Mouse (Mus musculus) midbrain, embryonic 14.5 days (tissue): ENCODE measurements around the gene Lcp2. TPM values are rescaled to one million over a fixed set of nuclear protein-coding genes. Genes with fewer than 3 reads are reported as not detected.

ENCODE experiments used
- ATAC-seq: fragments of 200-750 bp; cut with Nextera tagmentation; 2 replicates; pipeline ENCODE4 v1.8.0; 2017; ENCODE audit warnings: moderate number of reproducible peaks, moderate library complexity; ENCODE audit not compliant: low FRiP score, low TSS enrichment
- DNase-seq: peaks from one replicate; pipeline ENCODE4 v3.0.0-alpha.2; 2015
- H3K27ac ChIP-seq: fragments of 300-500 bp; sonication (generic); replicated peaks from 2 replicates; pipeline ENCODE4 v1.5.1; 2014; ENCODE audit warnings: mild to moderate bottlenecking, low read depth, low read length, moderate library complexity
- H3K27me3 ChIP-seq: fragments of 300-500 bp; sonication (generic); 2 replicates; pipeline ENCODE4 v1.6.1; 2014; ENCODE audit warnings: low read length, control low read depth, mixed read lengths; ENCODE audit not compliant: control insufficient read depth, insufficient read depth
- H3K36me3 ChIP-seq: fragments of 300-500 bp; sonication (generic); 2 replicates; pipeline ENCODE4 v1.6.1; 2014; ENCODE audit warnings: low read length, control low read depth; ENCODE audit not compliant: control insufficient read depth, insufficient read depth
- H3K4me1 ChIP-seq: fragments of 300-500 bp; sonication (generic); 2 replicates; pipeline ENCODE4 v1.6.1; 2014; ENCODE audit warnings: mild to moderate bottlenecking, antibody characterized with exemption, low read length, control low read depth; ENCODE audit not compliant: control insufficient read depth, insufficient read depth
- H3K4me2 ChIP-seq: fragments of 300-500 bp; sonication (generic); 2 replicates; pipeline ENCODE4 v1.6.1; 2014; ENCODE audit warnings: mild to moderate bottlenecking, low read length, moderate library complexity
- H3K4me3 ChIP-seq: fragments of 300-500 bp; sonication (generic); replicated peaks from 2 replicates; pipeline ENCODE4 v1.5.1; 2014; ENCODE audit warnings: low read depth, low read length
- H3K9ac ChIP-seq: fragments of 300-500 bp; sonication (generic); replicated peaks from 2 replicates; pipeline ENCODE4 v1.6.1; 2014; ENCODE audit warnings: mild to moderate bottlenecking, low read length, moderate library complexity
- H3K9me3 ChIP-seq: fragments of 300-500 bp; sonication (generic); 2 replicates; pipeline ENCODE4 v1.6.1; 2016; ENCODE audit warnings: low read length, control low read depth, mixed read lengths; ENCODE audit not compliant: control insufficient read depth
- WGBS: fragments of 180-500 bp; shearing (Covaris S2); extraction: QIAGEN DNeasy Blood & Tissue Kit; methylation state at CpG from one replicate; pipeline ENCODE4 v1.1.7; 2014; 5-methylcytosine and 5-hydroxymethylcytosine counted together
- polyA plus RNA-seq: library from polyadenylated mRNA; unstranded; fragments of >200 nt; fragmentation: Nextera tagmentation; extraction: Ambion mirVana; gene quantifications from 2 replicates; pipeline ENCODE4 v1.2.1, GENCODE M21; 2014

The Lcp2 gene
- polyA plus RNA-seq, 1 experiment from 2014 or later = 1.9 TPM

GRCm38 (mm10) chr11:34034794-34035193 lies 11.9 kb upstream of the Lcp2 start:
- no peak overlapping the region for H3K9ac ChIP-seq

GRCm38 (mm10) chr11:34035909-34036658 lies 10.6 kb upstream of the Lcp2 start:
- no peaks in the 10 kb centered on the region for H3K9me3 ChIP-seq
- no peaks in the 10 kb centered on the region for H3K27me3 ChIP-seq
- H3K9ac ChIP-seq = no peak overlapping the region
- no peak overlapping the region for H3K4me2 ChIP-seq
- no peak for ATAC-seq
- no peak for DNase-seq
- no peak overlapping the region for H3K4me3 ChIP-seq
- H3K36me3 ChIP-seq = no peaks in the 10 kb centered on the region
- no peaks in the 10 kb centered on the region for H3K4me1 ChIP-seq
- no peak overlapping the region for H3K27ac ChIP-seq
- 85% methylated on average over 5 of the region's 5 CpGs for WGBS

More at GRCm38 (mm10) chr11:34034794-34035193, 11.9 kb upstream of the Lcp2 start:
- H3K4me1 ChIP-seq = no peaks in the 10 kb centered on the region
- no peak overlapping the region for H3K4me2 ChIP-seq
- H3K27me3 ChIP-seq = no peaks in the 10 kb centered on the region
- ATAC-seq (no peak), DNase-seq (no peak)
- no peak overlapping the region for H3K27ac ChIP-seq
- no peaks in the 10 kb centered on the region for H3K9me3 ChIP-seq
- H3K36me3 ChIP-seq = no peaks in the 10 kb centered on the region
- H3K4me3 ChIP-seq = no peak overlapping the region
- 79% methylated on average over 2 of the region's 2 CpGs for WGBS

- Histone ChIP-seq H3K27ac (no peak overlapping the region), H3K9me3 (no peaks in the 10 kb centered on the region), H3K27me3 (no peaks in the 10 kb centered on the region), H3K9ac (no peak overlapping the region), H3K4me2 (no peak overlapping the region), H3K4me3 (no peak overlapping the region), H3K36me3 (no peaks in the 10 kb centered on the region), H3K4me1 (no peaks in the 10 kb centered on the region)
- ATAC-seq (no peak), DNase-seq (no peak)
- 87% methylated on average over 5 of the region's 5 CpGs for WGBS
Measured at GRCm38 (mm10) chr11:34040061-34040460, 6.7 kb upstream of the Lcp2 start.

- H3K9ac ChIP-seq = no peak overlapping the region
- ATAC-seq (no peak), DNase-seq (no peak)
- no peak overlapping the region for H3K4me3 ChIP-seq
- WGBS = 79% methylated on average over 1 of the region's 1 CpGs
- no peak overlapping the region for H3K4me2 ChIP-seq
- no peaks in the 10 kb centered on the region for H3K27me3 ChIP-seq
- H3K4me1 ChIP-seq = no peaks in the 10 kb centered on the region
- no peaks in the 10 kb centered on the region for H3K9me3 ChIP-seq
- no peak overlapping the region for H3K27ac ChIP-seq
- no peaks in the 10 kb centered on the region for H3K36me3 ChIP-seq
Measured at GRCm38 (mm10) chr11:34042808-34043207, 3.9 kb upstream of the Lcp2 start.

- Histone ChIP-seq H3K4me2 (no peak overlapping the region), H3K9ac (no peak overlapping the region), H3K4me3 (no peak overlapping the region), H3K36me3 (no peaks in the 10 kb centered on the region), H3K9me3 (no peaks in the 10 kb centered on the region), H3K4me1 (no peaks in the 10 kb centered on the region), H3K27ac (no peak overlapping the region), H3K27me3 (no peaks in the 10 kb centered on the region)
- 91% methylated on average over 5 of the region's 5 CpGs for WGBS
- DNase-seq = no peak
- ATAC-seq = no peak
Measured at GRCm38 (mm10) chr11:34047542-34047937, 820 bp downstream of the Lcp2 start.

GRCm38 (mm10) chr11:34048375-34049124 lies 1.8 kb downstream of the Lcp2 start:
- Histone ChIP-seq H3K9me3 (no peaks in the 10 kb centered on the region), H3K27ac (no peak overlapping the region), H3K9ac (no peak overlapping the region), H3K4me3 (no peak overlapping the region), H3K4me1 (no peaks in the 10 kb centered on the region), H3K27me3 (no peaks in the 10 kb centered on the region), H3K4me2 (no peak overlapping the region), H3K36me3 (no peaks in the 10 kb centered on the region)
- no peak for ATAC-seq
- WGBS = 93% methylated on average over 8 of the region's 8 CpGs
- no peak for DNase-seq

GRCm38 (mm10) chr11:34049125-34049379 lies 2.3 kb downstream of the Lcp2 start:
- ATAC-seq = no peak
- 89% methylated on average over 1 of the region's 1 CpGs for WGBS

GRCm38 (mm10) chr11:34050063-34050462 lies 3.3 kb downstream of the Lcp2 start:
- no peak overlapping the region for H3K9ac ChIP-seq
- no peak overlapping the region for H3K4me2 ChIP-seq
- WGBS = 90% methylated on average over 1 of the region's 1 CpGs
- ATAC-seq = no peak
- no peak overlapping the region for H3K27ac ChIP-seq
- H3K9me3 ChIP-seq = no peaks in the 10 kb centered on the region
- no peak overlapping the region for H3K4me3 ChIP-seq
- no peaks in the 10 kb centered on the region for H3K27me3 ChIP-seq
- no peaks in the 10 kb centered on the region for H3K36me3 ChIP-seq
- DNase-seq = no peak
- H3K4me1 ChIP-seq = no peaks in the 10 kb centered on the region

More at GRCm38 (mm10) chr11:34049125-34049379, 2.3 kb downstream of the Lcp2 start:
- Histone ChIP-seq H3K9ac (no peak overlapping the region), H3K9me3 (no peaks in the 10 kb centered on the region), H3K4me3 (no peak overlapping the region), H3K4me1 (no peaks in the 10 kb centered on the region), H3K27me3 (no peaks in the 10 kb centered on the region), H3K36me3 (no peaks in the 10 kb centered on the region), H3K27ac (no peak overlapping the region), H3K4me2 (no peak overlapping the region)
- no peak for DNase-seq

- no peaks in the 10 kb centered on the region for H3K36me3 ChIP-seq
- H3K9ac ChIP-seq = no peak overlapping the region
- no peak overlapping the region for H3K4me2 ChIP-seq
- 79% methylated on average over 2 of the region's 2 CpGs for WGBS
- H3K4me3 ChIP-seq = no peak overlapping the region
- H3K9me3 ChIP-seq = no peaks in the 10 kb centered on the region
- ATAC-seq (no peak), DNase-seq (no peak)
- no peaks in the 10 kb centered on the region for H3K4me1 ChIP-seq
- no peaks in the 10 kb centered on the region for H3K27me3 ChIP-seq
- no peak overlapping the region for H3K27ac ChIP-seq
Measured at GRCm38 (mm10) chr11:34050643-34051042, 3.9 kb downstream of the Lcp2 start.
